Mouse (Mus musculus): ENCODE measurements at regions not wholly inside any gene's neighbourhood (a gene's known extent, or its start where the extent isn't known, plus 50 kb on each side); places are given as distances from the start of the nearest gene placed in this dataset.

GRCm38 (mm10) chr2:48629106-48630050 is 184.5 kb upstream of the Acvr2a start:
- DNase-seq = no peak

GRCm38 (mm10) chr2:48634456-48635174 is 179.3 kb upstream of the Acvr2a start:
- DNase-seq = no peak

- no peak for DNase-seq
Observed at GRCm38 (mm10) chr2:48636108-48636507, 177.8 kb upstream of the Acvr2a start.

- DNase-seq = no peak
Observed at GRCm38 (mm10) chr2:48644114-48644513, 169.8 kb upstream of the Acvr2a start.

GRCm38 (mm10) chr2:48650281-48650680 is 163.6 kb upstream of the Acvr2a start:
- DNase-seq = no peak

- no peak for DNase-seq
Observed at GRCm38 (mm10) chr2:48661222-48661621, 152.7 kb upstream of the Acvr2a start.

GRCm38 (mm10) chr2:48665103-48665502 is 148.8 kb upstream of the Acvr2a start:
- no peak for DNase-seq

GRCm38 (mm10) chr2:48689098-48689497 is 124.8 kb upstream of the Acvr2a start:
- DNase-seq = no peak

- no peak for DNase-seq
Observed at GRCm38 (mm10) chr2:48694509-48694908, 119.4 kb upstream of the Acvr2a start.

- no peak for DNase-seq
Observed at GRCm38 (mm10) chr2:48700886-48701285, 113.0 kb upstream of the Acvr2a start.

GRCm38 (mm10) chr2:48705103-48705804 is 108.7 kb upstream of the Acvr2a start:
- no peak for DNase-seq

- DNase-seq = no peak
Observed at GRCm38 (mm10) chr2:48705805-48706150, 108.1 kb upstream of the Acvr2a start.

GRCm38 (mm10) chr2:48706188-48706587 is 107.7 kb upstream of the Acvr2a start:
- no peak for DNase-seq

GRCm38 (mm10) chr2:48716206-48716605 is 97.7 kb upstream of the Acvr2a start:
- no peak for DNase-seq

- DNase-seq = no peak
Observed at GRCm38 (mm10) chr2:48717770-48718169, 96.1 kb upstream of the Acvr2a start.

- no peak for DNase-seq
Observed at GRCm38 (mm10) chr2:48718261-48718660, 95.6 kb upstream of the Acvr2a start.

GRCm38 (mm10) chr2:48730780-48731179 is 83.1 kb upstream of the Acvr2a start:
- no peak for DNase-seq

- DNase-seq = no peak
Observed at GRCm38 (mm10) chr2:48733936-48734335, 80.0 kb upstream of the Acvr2a start.

- no peak for DNase-seq
Observed at GRCm38 (mm10) chr2:48734521-48734920, 79.4 kb upstream of the Acvr2a start.

- no peak for DNase-seq
Observed at GRCm38 (mm10) chr2:48736312-48736711, 77.6 kb upstream of the Acvr2a start.
